ENCODE assay signal across 8 mouse cellular contexts in genomic region chr10:19850544-19850997, GRCm38 (mm10). TPM values are rescaled to one million over a fixed set of nuclear protein-coding genes. Genes with fewer than 3 reads are reported as not detected.
DNase-seq lines count a peak whose midpoint lies in the region; ATAC-seq and TF ChIP-seq lines count a peak whose summit lies in the region.

No protein-coding gene starts in this region.

- H3K4me3 ChIP-seq in forebrain, embryonic 10.5 days: peak overlapping the region; percentile 70
- H3K4me3 ChIP-seq in intestine, embryonic 14.5 days (ENCODE audit: low read depth, low read length): peak overlapping the region; percentile 51
- peak overlapping the region; percentile 37 for H3K4me3 ChIP-seq in thymus, adult 2 months (ENCODE audit: control insufficient read depth, insufficient read depth, low read length)

- no peaks in the 10 kb centered on the region for H3K36me3 ChIP-seq in forebrain, embryonic 10.5 days (replicated peaks)
- H3K36me3 ChIP-seq in intestine, embryonic 14.5 days (ENCODE audit: control insufficient read depth, insufficient read depth, low read length): no peaks in the 10 kb centered on the region
- H3K36me3 ChIP-seq in thymus, adult 2 months (ENCODE audit: control insufficient read depth, insufficient read depth, low read length): no peaks in the 10 kb centered on the region

- peak overlapping the region; percentile 99 for H3K4me2 ChIP-seq in intestine, embryonic 14.5 days (ENCODE audit: low read length)

- TF ChIP-seq POLR2A in thymus, adult 2 months (IDR thresholded peaks at IDR 0.05; ENCODE audit: control insufficient read depth, extremely low read depth, insufficient read depth, low read length, poor library complexity): no peak

- H3K27me3 ChIP-seq in forebrain, embryonic 10.5 days (ENCODE audit: poor library complexity, severe bottlenecking): peaks cover 85% of the 10 kb centered on the region
- H3K27me3 ChIP-seq in intestine, embryonic 14.5 days (replicated peaks; ENCODE audit: control insufficient read depth, insufficient read depth, low read length): peaks cover 63% of the 10 kb centered on the region
- H3K27me3 ChIP-seq in thymus, adult 2 months (ENCODE audit: control insufficient read depth, insufficient read depth, low read length): peaks cover 12% of the 10 kb centered on the region; the same call in 1 of the 2 replicates

- 0 out of 2 replicates have a peak overlapping the region, but pooled peaks have one; percentile 13 for H3K9ac ChIP-seq in intestine, embryonic 14.5 days (ENCODE audit: low read length)

- peaks cover 33% of the 10 kb centered on the region for H3K4me1 ChIP-seq in forebrain, embryonic 10.5 days
- peaks cover 8% of the 10 kb centered on the region for H3K4me1 ChIP-seq in intestine, embryonic 14.5 days (replicated peaks; ENCODE audit: control insufficient read depth, insufficient read depth, low read length)
- H3K4me1 ChIP-seq in thymus, adult 2 months (replicated peaks; ENCODE audit: control insufficient read depth, insufficient read depth, low read length): peaks cover 28% of the 10 kb centered on the region

- no peaks in the 10 kb centered on the region for H3K9me3 ChIP-seq in forebrain, embryonic 10.5 days
- H3K9me3 ChIP-seq in intestine, embryonic 14.5 days (ENCODE audit: control insufficient read depth, low read length): no peaks in the 10 kb centered on the region

- ATAC-seq in intestine, embryonic 14.5 days (replicated peaks; ENCODE audit: low FRiP score, low TSS enrichment, low read depth): peak; percentile 57
- peak; percentile 64 for ATAC-seq in megakaryocyte, adult 5-6 weeks (ENCODE audit: poor library complexity, severe bottlenecking)

- no peak for TF ChIP-seq CTCF in thymus, adult 2 months (IDR thresholded peaks at IDR 0.05; ENCODE audit: borderline replicate concordance, control insufficient read depth, extremely low read depth, insufficient read depth, low read length, poor library complexity)

- DNase-seq in layer of hippocampus, postnatal 10 days (ENCODE audit: low spot score in 2 of 2): peak; percentile 12 to 16
- DNase-seq in layer of hippocampus, adult 9-10 months (ENCODE audit: low spot score): no peak
- peak; percentile 26 for DNase-seq in adrenal gland, postnatal 14 days
- peak; percentile 66 for DNase-seq in forebrain, embryonic 10.5 days (ENCODE audit: extremely low spot score, low spot score)
- peak; percentile 81 for DNase-seq in intestine, embryonic 14.5 days (ENCODE audit: low spot score)
- peak; percentile 19 for DNase-seq in thymus, adult 2 months
- DNase-seq in left cerebral cortex, adult 11 months (ENCODE audit: low spot score): no peak

- under 1% methylated on average over 36 of the region's 36 CpGs for WGBS in forebrain, embryonic 10.5 days
- WGBS in intestine, embryonic 14.5 days: 1% methylated on average over 36 of the region's 36 CpGs
- under 1% methylated on average over 36 of the region's 36 CpGs for WGBS in thymus, adult 2 months

- H3K27ac ChIP-seq in forebrain, embryonic 10.5 days: peak overlapping the region; percentile 74
- no peak overlapping the region; the same call in 1 of the 2 replicates for H3K27ac ChIP-seq in intestine, embryonic 14.5 days (ENCODE audit: low read depth)
- no peak overlapping the region for H3K27ac ChIP-seq in thymus, adult 2 months (ENCODE audit: control insufficient read depth, insufficient read depth, low read length)

RNA-seq across cellular contexts. Expression of gene Slc35d3, which starts 0.7 kb away (rescaled TPM):
- total RNA-seq in layer of hippocampus, postnatal 10 days (2021): under 1 TPM; 0.49 to 0.53 TPM
- 13.3 and 13.6 TPM in 2 replicates for total RNA-seq in adrenal gland, postnatal 14 days (2021)
- 0.33 and 1.0 TPM in 2 replicates for polyA plus RNA-seq in forebrain, embryonic 10.5 days (2016; fragmentation: Nextera tagmentation; extraction: Ambion mirVana)
- 0.26 and 0.65 TPM in 2 replicates for polyA plus RNA-seq in intestine, embryonic 14.5 days (2014; fragmentation: Nextera tagmentation; extraction: Ambion mirVana)
- total RNA-seq in megakaryocyte, adult 5-6 weeks (2015): not detected in 2 replicates
- 0.07 and 0.24 TPM in 2 replicates for total RNA-seq in megakaryocyte, adult 5-6 weeks (2017)
- polyA plus RNA-seq in thymus, adult 2 months (2012; rRNA removed): 0.86 and 1.1 TPM in 2 replicates

RNA-seq across cellular contexts. Expression of gene Pex7, which starts 56.9 kb away (rescaled TPM):
- total RNA-seq in layer of hippocampus, postnatal 10 days (2021): 10 to 100 TPM; 23.5 to 26.5 TPM
- 41.4 and 42.3 TPM in 2 replicates for total RNA-seq in adrenal gland, postnatal 14 days (2021)
- polyA plus RNA-seq in forebrain, embryonic 10.5 days (2016; fragmentation: Nextera tagmentation; extraction: Ambion mirVana): 25.5 and 28.9 TPM in 2 replicates
- 41.1 and 41.3 TPM in 2 replicates for polyA plus RNA-seq in intestine, embryonic 14.5 days (2014; fragmentation: Nextera tagmentation; extraction: Ambion mirVana)
- total RNA-seq in megakaryocyte, adult 5-6 weeks (2015): 36.0 and 47.6 TPM in 2 replicates
- 13.5 and 19.5 TPM in 2 replicates for total RNA-seq in megakaryocyte, adult 5-6 weeks (2017)
- 26.1 and 27.2 TPM in 2 replicates for polyA plus RNA-seq in thymus, adult 2 months (2012; rRNA removed)

Comparison
In these comparisons a context has a peak if more than half of its experiments do, and no peak if none do; other contexts are left out.
1. DNase-seq: peak in layer of hippocampus, postnatal 10 days (2 of 2), adrenal gland, postnatal 14 days (single experiment), forebrain, embryonic 10.5 days (single experiment), intestine, embryonic 14.5 days (single experiment) and thymus, adult 2 months (single experiment); none in layer of hippocampus, adult 9-10 months (single experiment) and left cerebral cortex, adult 11 months (single experiment).
2. Peak in every context shown above with its lines, with median percentiles within 50 percentile points of each other: H3K4me3 ChIP-seq.